Mouse (Mus musculus) embryonic facial prominence, embryonic 14.5 days (tissue): ENCODE data around the gene Rps6kb2. TPM values are rescaled to one million over a fixed set of nuclear protein-coding genes. Genes with fewer than 3 reads are reported as not detected.
"Not testable (repeated sequence)": the region's sequence is repeated elsewhere in the genome, so short reads cannot be mapped to it uniquely, and the experiment has no call there.

ENCODE experiments used
- ATAC-seq: fragments of 200-750 bp; cut with Nextera tagmentation; 2 replicates; pipeline ENCODE4 v1.8.0; 2017; ENCODE audit warnings: low read depth, moderate number of reproducible peaks, moderate TSS enrichment
- DNase-seq: peaks from one replicate; pipeline ENCODE4 v3.0.0-alpha.2; 2015; ENCODE audit warnings: low spot score
- H3K27ac ChIP-seq: fragments of 300-500 bp; sonication (generic); replicated peaks from 2 replicates; pipeline ENCODE4 v1.5.1; 2014; ENCODE audit warnings: low read depth, mild to moderate bottlenecking, low read length, moderate library complexity
- H3K27me3 ChIP-seq: fragments of 300-500 bp; sonication (generic); replicated peaks from 2 replicates; pipeline ENCODE4 v1.6.1; 2014; ENCODE audit warnings: low read length; ENCODE audit not compliant: control insufficient read depth, insufficient read depth
- H3K36me3 ChIP-seq: fragments of 300-500 bp; sonication (generic); 2 replicates; pipeline ENCODE4 v1.6.1; 2014; ENCODE audit warnings: low read length, mixed read lengths; ENCODE audit not compliant: control insufficient read depth, insufficient read depth
- H3K4me1 ChIP-seq: fragments of 300-500 bp; sonication (generic); 2 replicates; pipeline ENCODE4 v1.6.1; 2014; ENCODE audit warnings: antibody characterized with exemption, low read length; ENCODE audit not compliant: control insufficient read depth, insufficient read depth
- H3K4me2 ChIP-seq: fragments of 300-500 bp; sonication (generic); 2 replicates; pipeline ENCODE4 v1.6.1; 2014; ENCODE audit warnings: low read depth, mild to moderate bottlenecking, low read length, moderate library complexity, mixed read lengths
- H3K4me3 ChIP-seq: fragments of 300-500 bp; sonication (generic); 2 replicates; pipeline ENCODE4 v1.5.1; 2014; ENCODE audit warnings: low read depth, mild to moderate bottlenecking, low read length
- H3K9ac ChIP-seq: fragments of 300-500 bp; sonication (generic); 2 replicates; pipeline ENCODE4 v1.6.1; 2014; ENCODE audit warnings: low read depth, mild to moderate bottlenecking, low read length, moderate library complexity, mixed read lengths
- H3K9me3 ChIP-seq: fragments of 300-500 bp; sonication (generic); 2 replicates; pipeline ENCODE4 v1.6.1; 2016; ENCODE audit warnings: low read length; ENCODE audit not compliant: control insufficient read depth
- WGBS: fragments of 180-500 bp; shearing (Covaris S2); extraction: QIAGEN DNeasy Blood & Tissue Kit; methylation state at CpG from one replicate; pipeline ENCODE4 v1.1.7; 2014; 5-methylcytosine and 5-hydroxymethylcytosine counted together
- polyA plus RNA-seq: library from polyadenylated mRNA; unstranded; fragments of >200 nt; fragmentation: Nextera tagmentation; extraction: Ambion mirVana; gene quantifications from 2 replicates; pipeline ENCODE4 v1.2.1, GENCODE M21; 2014

The Rps6kb2 gene
- polyA plus RNA-seq, 1 experiment from 2014 or later = 34.1 TPM

DNA sequence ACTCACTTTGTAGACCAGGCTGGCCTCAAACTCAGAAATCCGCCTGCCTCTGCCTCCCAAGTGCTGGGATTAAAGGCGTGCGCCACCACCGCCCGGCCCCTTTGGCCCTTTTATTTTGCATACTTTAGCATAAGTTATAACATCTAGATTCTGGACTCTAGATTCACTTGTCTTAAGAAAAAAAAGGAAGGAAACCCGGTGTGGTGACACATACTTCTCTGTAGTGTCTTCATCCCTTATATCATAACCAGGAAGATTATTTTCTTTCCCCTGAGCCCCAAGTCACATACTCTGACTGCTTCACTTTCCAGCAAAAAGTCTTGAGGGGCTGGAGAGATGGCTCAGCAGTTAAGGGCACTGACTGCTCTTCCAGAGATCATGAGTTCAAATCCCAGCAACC lies 41.3 kb downstream of the Rps6kb2 start:
- WGBS = 61% methylated on average over 6 of the region's 6 CpGs
- peak overlapping the region; percentile 46; the same call in 1 of the 2 replicates for H3K4me3 ChIP-seq
- H3K27me3 ChIP-seq, ATAC-seq, H3K9ac ChIP-seq, DNase-seq, H3K9me3 ChIP-seq, H3K27ac ChIP-seq: not testable (repeated sequence)
- H3K4me2 ChIP-seq = 0 out of 2 replicates have a peak overlapping the region, but pooled peaks have one; percentile 56
- peaks cover 22% of the 10 kb centered on the region for H3K36me3 ChIP-seq
- H3K4me1 ChIP-seq = peaks cover 16% of the 10 kb centered on the region

- peak overlapping the region; percentile 56 for H3K4me2 ChIP-seq
- no peaks in the 10 kb centered on the region for H3K9me3 ChIP-seq
- ATAC-seq (peak; percentile 74), DNase-seq (peak; percentile 99)
- peak overlapping the region; percentile 74 for H3K27ac ChIP-seq
- peaks cover 11% of the 10 kb centered on the region for H3K4me1 ChIP-seq
- peaks cover 26% of the 10 kb centered on the region for H3K36me3 ChIP-seq
- peak overlapping the region; percentile 46 for H3K4me3 ChIP-seq
- 3% methylated on average over 37 of the region's 38 CpGs for WGBS
- H3K9ac ChIP-seq = peak overlapping the region; percentile 69
- no peaks in the 10 kb centered on the region for H3K27me3 ChIP-seq
Measured at GRCm38 (mm10) chr19:4121097-4121805, 41.9 kb downstream of the Rps6kb2 start.

DNA sequence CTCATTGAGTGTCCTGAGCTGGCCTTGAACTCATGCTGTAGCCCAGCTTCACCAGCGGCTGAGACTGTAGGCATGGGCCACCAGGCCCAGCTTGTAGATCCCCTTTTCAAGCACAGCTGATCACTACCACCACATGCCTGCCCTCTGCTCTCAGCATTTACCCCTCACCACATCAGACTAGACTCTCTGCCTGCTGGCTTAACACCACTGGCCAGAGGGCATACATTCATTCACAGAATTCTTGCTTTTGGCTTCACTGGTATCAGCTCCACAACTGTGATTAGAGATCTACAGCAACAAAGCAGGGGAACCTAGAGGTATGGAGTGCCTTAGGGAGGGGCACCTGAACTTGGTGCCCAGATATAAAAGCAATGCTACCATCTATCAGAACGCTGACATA lies 42.7 kb downstream of the Rps6kb2 start:
- DNase-seq (no peak), ATAC-seq (no peak)
- Histone ChIP-seq H3K9ac (no peak overlapping the region; the same call in 1 of the 2 replicates), H3K4me3 (peak overlapping the region; percentile 46), H3K36me3 (peaks cover 33% of the 10 kb centered on the region), H3K9me3 (no peaks in the 10 kb centered on the region), H3K4me1 (peaks cover 11% of the 10 kb centered on the region), H3K4me2 (peak overlapping the region; percentile 56), H3K27me3 (no peaks in the 10 kb centered on the region), H3K27ac (no peak overlapping the region)
- WGBS = 93% methylated on average over 2 of the region's 2 CpGs

GRCm38 (mm10) chr19:4119716-4120487 lies 43.3 kb downstream of the Rps6kb2 start:
- DNase-seq (no peak), ATAC-seq (no peak)
- Histone ChIP-seq H3K36me3 (peaks cover 39% of the 10 kb centered on the region), H3K9me3 (no peaks in the 10 kb centered on the region), H3K27me3 (no peaks in the 10 kb centered on the region), H3K9ac (no peak overlapping the region; the same call in 1 of the 2 replicates), H3K4me2 (peak overlapping the region; percentile 56), H3K4me3 (no peak overlapping the region; the same call in 1 of the 2 replicates), H3K27ac (no peak overlapping the region), H3K4me1 (peaks cover 11% of the 10 kb centered on the region)
- 87% methylated on average over 6 of the region's 6 CpGs for WGBS

GRCm38 (mm10) chr19:4118350-4118749 lies 44.8 kb downstream of the Rps6kb2 start:
- ATAC-seq = no peak
- no peaks in the 10 kb centered on the region for H3K9me3 ChIP-seq
- no peak for DNase-seq
- WGBS = 96% methylated on average over 2 of the region's 2 CpGs
- no peak overlapping the region for H3K9ac ChIP-seq
- H3K4me2 ChIP-seq = no peak overlapping the region
- no peak overlapping the region for H3K27ac ChIP-seq
- no peaks in the 10 kb centered on the region for H3K27me3 ChIP-seq
- H3K4me1 ChIP-seq = peaks cover 11% of the 10 kb centered on the region
- H3K4me3 ChIP-seq = no peak overlapping the region
- peaks cover 51% of the 10 kb centered on the region for H3K36me3 ChIP-seq

DNA sequence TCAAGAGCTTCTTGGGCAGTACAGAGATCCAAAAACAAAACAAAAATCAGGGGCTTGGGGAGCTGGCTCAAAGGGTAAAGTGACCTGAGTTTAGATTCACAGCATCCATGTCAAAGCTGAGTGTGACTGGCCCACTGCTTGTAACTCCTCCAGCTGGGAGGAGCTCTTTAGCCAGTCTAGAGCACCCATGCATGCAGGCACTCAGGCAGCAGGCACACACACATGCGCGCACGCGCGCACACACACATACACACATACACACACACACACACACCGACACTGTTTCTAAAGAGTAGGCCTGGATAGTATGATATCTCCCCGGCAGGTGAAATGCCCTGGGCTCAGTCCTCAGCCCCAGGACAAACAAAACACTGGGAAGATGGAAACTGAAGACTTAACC lies 46.1 kb downstream of the Rps6kb2 start:
- no peaks in the 10 kb centered on the region for H3K9me3 ChIP-seq
- peaks cover 11% of the 10 kb centered on the region for H3K4me1 ChIP-seq
- no peak overlapping the region for H3K27ac ChIP-seq
- no peak overlapping the region for H3K4me2 ChIP-seq
- H3K4me3 ChIP-seq = no peak overlapping the region
- 96% methylated on average over 7 of the region's 7 CpGs for WGBS
- H3K36me3 ChIP-seq = peaks cover 63% of the 10 kb centered on the region
- DNase-seq (no peak), ATAC-seq (no peak)
- H3K9ac ChIP-seq = no peak overlapping the region
- H3K27me3 ChIP-seq = no peaks in the 10 kb centered on the region

- no peak overlapping the region for H3K4me2 ChIP-seq
- no peak for DNase-seq
- WGBS = 85% methylated on average over 10 of the region's 11 CpGs
- no peak overlapping the region for H3K9ac ChIP-seq
- no peak for ATAC-seq
- peaks cover 67% of the 10 kb centered on the region for H3K36me3 ChIP-seq
- no peak overlapping the region for H3K4me3 ChIP-seq
- H3K27me3 ChIP-seq = no peaks in the 10 kb centered on the region
- peaks cover 7% of the 10 kb centered on the region for H3K4me1 ChIP-seq
- H3K9me3 ChIP-seq = no peaks in the 10 kb centered on the region
- H3K27ac ChIP-seq = no peak overlapping the region
Measured at GRCm38 (mm10) chr19:4115816-4116215, 47.3 kb downstream of the Rps6kb2 start.

DNA sequence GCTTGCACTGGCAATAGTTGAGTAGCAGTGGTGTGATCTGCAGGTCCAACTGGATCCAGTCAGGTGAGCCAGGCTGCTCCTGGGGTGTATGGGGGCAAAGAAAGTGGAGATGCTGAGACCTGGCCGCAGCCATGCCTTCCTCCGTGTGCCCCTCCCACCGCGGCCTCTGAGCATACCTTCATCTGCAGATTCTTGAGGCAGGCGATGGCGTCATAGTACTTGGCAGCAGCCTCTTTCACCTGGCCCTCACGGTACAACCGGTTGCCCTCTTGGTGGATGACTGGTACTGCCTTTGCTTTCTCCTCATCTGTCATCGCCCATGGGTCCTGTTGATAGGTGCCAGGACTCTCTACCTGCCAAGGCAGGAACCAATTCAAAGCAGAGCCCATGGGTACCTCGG lies 48.0 kb downstream of the Rps6kb2 start:
- Histone ChIP-seq H3K4me3 (no peak overlapping the region), H3K4me2 (no peak overlapping the region), H3K27me3 (no peaks in the 10 kb centered on the region), H3K9me3 (no peaks in the 10 kb centered on the region), H3K4me1 (peaks cover under 1% of the 10 kb centered on the region; the same call in 1 of the 2 replicates), H3K27ac (no peak overlapping the region), H3K36me3 (peaks cover 67% of the 10 kb centered on the region), H3K9ac (no peak overlapping the region)
- 91% methylated on average over 10 of the region's 10 CpGs for WGBS
- no peak for DNase-seq
- ATAC-seq = no peak
